Mouse (Mus musculus): ENCODE measurements around the gene Itih3.

Gene Itih3

DNA sequence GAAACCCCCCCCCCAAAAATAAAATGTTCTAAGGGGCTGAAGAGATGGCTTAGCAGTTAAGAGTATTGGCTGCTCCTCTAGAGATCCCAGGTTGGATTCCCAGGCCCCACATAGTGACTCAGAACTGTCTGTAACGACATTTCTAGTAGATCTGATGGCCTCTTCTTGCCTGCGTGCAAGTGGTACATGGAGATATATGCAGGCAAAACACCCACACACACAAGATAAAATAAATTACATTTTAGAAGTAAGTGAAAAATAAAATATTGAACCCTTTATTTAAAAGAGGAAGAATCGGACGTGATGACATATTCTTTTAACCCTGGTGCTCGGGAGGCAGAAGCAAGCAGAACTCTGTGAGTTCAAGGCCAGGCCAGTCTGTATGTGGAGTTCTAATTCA lies 20.9 kb downstream of the Itih3 start:
- DNase-seq (ENCODE audit: low spot score in 2 of 2): no peak

GRCm38 (mm10) chr14:30899972-30900371 lies 23.6 kb downstream of the Itih3 start:
- no peak for DNase-seq (ENCODE audit: low spot score in 2 of 2)

DNA sequence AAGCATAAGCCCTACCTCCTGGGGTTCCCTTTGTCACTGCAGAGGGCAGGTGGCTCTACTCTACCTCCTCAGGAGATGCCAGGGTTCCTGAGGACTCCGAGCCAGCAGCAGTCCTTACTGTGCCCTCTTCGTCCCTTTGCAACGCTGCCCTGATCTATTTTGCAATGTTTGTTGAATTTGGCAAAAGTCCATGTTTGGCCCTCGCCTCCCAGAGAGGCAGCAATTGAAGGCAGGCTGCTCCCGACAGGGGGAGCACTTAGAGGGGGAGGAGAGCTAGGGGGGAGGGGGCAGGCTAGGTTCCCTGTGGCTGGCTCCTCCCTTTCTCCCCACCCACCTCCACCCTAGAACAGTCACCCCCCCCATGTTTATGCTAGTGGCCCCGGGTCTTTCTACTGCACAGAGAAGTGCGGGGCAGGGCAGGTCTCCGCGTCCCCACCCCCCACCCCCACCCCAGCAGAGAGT lies 35.3 kb downstream of the Itih3 start:
- no peak for DNase-seq (ENCODE audit: low spot score in 2 of 2)

GRCm38 (mm10) chr14:30886204-30886603 lies 37.4 kb downstream of the Itih3 start, which contains the start of gene Itih4:
Gene Itih4, plus strand, starts transcription at chr14:30886476.
- no peak for DNase-seq (ENCODE audit: low spot score in 2 of 2)

GRCm38 (mm10) chr14:30885298-30885697 lies 38.3 kb downstream of the Itih3 start:
- DNase-seq (ENCODE audit: low spot score in 2 of 2): no peak

GRCm38 (mm10) chr14:30881718-30882108 lies 41.8 kb downstream of the Itih3 start:
- DNase-seq (ENCODE audit: low spot score in 2 of 2): no peak

GRCm38 (mm10) chr14:30880811-30881717 lies 42.5 kb downstream of the Itih3 start:
- no peak for DNase-seq (ENCODE audit: low spot score in 2 of 2)

- no peak for DNase-seq (ENCODE audit: low spot score in 2 of 2)
Observed at GRCm38 (mm10) chr14:30880251-30880650, 43.3 kb downstream of the Itih3 start.

DNA sequence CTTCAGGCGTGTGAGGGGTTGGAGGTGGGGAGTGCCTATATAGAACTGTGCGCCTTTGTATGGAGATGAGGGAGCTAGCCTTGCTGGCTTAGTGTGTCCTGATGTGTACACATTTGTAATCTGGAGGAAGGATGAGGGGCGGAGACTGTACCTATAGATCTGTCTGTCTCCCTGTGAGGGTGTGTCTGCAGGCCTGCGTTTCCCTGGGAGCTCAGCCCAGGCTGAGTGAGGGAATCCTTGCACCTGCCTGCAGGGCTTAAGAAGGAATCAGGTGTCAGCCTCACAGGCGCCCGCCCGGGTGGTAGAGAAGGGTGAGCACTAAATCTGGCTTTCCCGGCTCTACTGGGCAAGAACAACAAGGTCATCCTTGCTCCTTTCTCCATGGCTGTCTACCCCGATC lies 43.8 kb downstream of the Itih3 start:
- no peak for DNase-seq (ENCODE audit: low spot score in 2 of 2)

GRCm38 (mm10) chr14:30878958-30879571 lies 44.5 kb downstream of the Itih3 start, which contains the start of gene Mustn1:
Gene Mustn1, plus strand, starts transcription at chr14:30879200.
- DNase-seq (ENCODE audit: low spot score in 2 of 2): peak in 1 of 2 experiments; percentile 39

GRCm38 (mm10) chr14:30877827-30878226 lies 45.7 kb downstream of the Itih3 start:
- DNase-seq (ENCODE audit: low spot score in 2 of 2): no peak

- DNase-seq (ENCODE audit: low spot score in 2 of 2): no peak
Observed at GRCm38 (mm10) chr14:30876451-30876850, 47.1 kb downstream of the Itih3 start.

GRCm38 (mm10) chr14:30875955-30876354 lies 47.6 kb downstream of the Itih3 start:
- no peak for DNase-seq (ENCODE audit: low spot score in 2 of 2)

- DNase-seq (ENCODE audit: low spot score in 2 of 2): no peak
Observed at GRCm38 (mm10) chr14:30875130-30875865, 48.3 kb downstream of the Itih3 start.

DNA sequence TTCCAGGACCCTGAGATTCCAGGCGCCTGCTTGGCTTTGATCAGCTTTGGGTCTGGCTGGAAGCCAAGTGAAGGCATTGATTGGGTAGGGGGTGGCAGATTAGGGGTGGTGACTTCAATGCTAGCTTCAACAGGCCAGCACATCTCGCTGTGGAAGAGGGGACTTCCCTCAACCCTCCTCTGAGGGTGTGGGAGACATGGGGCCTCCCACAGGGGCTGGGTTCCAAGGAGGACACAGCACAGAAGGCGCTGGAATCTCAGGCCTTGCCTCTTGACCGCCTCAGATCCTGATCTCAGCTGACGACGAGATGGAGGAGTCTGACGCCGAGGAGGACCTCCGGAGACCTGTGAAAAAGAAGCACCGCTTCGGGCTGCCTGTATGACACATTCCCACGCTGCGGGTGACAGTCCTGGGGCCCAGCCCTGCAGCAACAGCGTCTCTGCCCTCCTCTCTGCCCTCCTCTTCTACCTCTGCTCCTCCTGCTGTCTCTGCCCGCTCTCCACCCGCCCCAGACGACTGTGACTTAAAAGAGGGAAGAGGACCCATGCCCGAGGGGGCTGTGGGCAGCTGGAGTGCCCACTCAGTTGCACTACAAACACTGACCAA lies 49.4 kb downstream of the Itih3 start:
- no peak for DNase-seq (ENCODE audit: low spot score in 2 of 2)

GRCm38 (mm10) chr14:30870206-30871147 lies 53.1 kb downstream of the Itih3 start:
- DNase-seq (ENCODE audit: low spot score in 2 of 2): no peak

DNA sequence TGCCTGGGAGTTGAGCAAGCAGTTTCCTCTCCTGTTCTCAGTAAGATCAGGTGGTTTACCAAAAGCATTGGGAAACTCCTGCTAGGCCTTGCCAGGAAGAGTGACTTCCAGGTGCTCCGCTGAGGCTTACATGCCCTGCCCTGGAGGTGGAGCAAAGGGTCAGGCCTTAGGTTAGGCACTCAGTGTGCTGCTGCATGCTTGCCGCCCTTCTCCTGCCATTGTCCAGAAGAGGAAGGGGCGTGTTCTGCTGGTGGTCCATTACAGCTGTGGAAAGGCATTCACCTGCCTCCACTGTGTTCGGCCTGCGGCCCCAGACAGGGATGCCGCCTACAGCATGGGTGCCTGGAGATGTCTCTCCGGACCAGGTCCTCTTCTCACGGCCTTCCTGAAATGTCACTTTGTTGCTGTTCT lies 54.2 kb downstream of the Itih3 start:
- DNase-seq (ENCODE audit: low spot score in 2 of 2): no peak

DNA sequence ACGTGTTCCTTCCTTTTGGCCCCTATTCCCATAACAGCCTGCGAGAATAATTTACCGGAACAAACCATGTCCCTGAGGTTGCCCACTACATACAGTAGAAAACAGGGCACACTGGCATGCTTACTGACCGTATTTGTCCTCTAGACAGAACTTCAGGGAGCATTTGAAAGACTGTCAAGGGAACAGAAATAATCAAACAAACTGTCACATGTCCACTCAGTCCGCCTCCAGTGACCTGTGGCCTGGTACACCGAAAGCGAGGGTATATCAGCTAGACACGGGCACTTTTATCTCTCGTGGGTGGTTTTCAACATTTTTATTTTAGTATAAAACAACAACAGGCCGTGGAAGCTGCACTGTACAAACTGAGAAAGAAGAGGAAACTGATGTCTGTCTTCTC lies 54.7 kb downstream of the Itih3 start:
- no peak for DNase-seq (ENCODE audit: low spot score in 2 of 2)

- peak; percentile 43 to 66 for DNase-seq (ENCODE audit: low spot score in 2 of 2)
Observed at GRCm38 (mm10) chr14:30867042-30867441, 56.5 kb downstream of the Itih3 start.

DNA sequence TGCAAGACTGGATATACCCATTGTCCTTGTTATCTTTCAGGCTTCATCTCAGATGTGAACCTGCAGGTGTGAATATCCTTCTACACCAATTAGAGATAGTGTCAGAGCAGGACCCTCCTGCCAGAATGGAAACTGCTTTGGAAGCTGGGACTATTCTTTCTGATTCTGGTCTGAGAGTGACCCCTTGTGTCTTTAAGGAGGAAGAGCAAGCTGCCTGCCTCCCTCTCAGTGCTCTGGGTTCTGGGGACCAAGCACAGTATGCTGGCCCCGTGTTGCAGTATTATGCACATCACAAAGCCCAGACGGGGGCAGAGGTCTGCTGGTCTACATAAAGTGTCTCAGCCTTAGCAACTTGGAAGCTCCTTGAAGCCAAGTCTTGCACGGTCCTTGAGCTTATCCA lies 58.2 kb downstream of the Itih3 start:
- DNase-seq (ENCODE audit: low spot score in 2 of 2): no peak

GRCm38 (mm10) chr14:30862368-30862767 lies 61.2 kb downstream of the Itih3 start:
- no peak for DNase-seq (ENCODE audit: low spot score in 2 of 2)

Data from frontal cortex, postnatal 14 days (tissue).